Mouse (Mus musculus): ENCODE measurements at regions not wholly inside any gene's neighbourhood (a gene's known extent, or its start where the extent isn't known, plus 50 kb on each side); places are given as distances from the start of the nearest gene placed in this dataset.

DNA sequence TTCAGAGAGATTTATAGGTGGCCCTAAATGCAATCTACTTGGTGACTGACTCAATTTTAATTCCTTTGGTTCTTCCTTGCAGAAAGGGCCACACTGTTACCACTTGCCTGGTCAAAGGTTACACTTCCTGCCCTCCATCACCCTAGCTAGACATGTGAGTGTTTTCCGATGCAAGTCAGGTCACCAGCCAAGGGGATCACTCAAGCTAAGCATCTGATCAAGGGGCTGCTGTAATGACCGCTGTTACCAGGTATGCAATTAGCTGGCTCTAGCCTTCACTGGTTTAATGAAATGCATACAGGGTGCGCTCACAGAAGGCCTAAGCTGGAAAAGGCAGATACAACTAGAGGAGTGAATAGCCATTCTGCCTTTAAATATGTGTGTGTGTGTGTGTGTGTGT lies 105.1 kb downstream of the Mtx2 start:
- in situ Hi-C loops (cut with MboI; ENCODE audit: low pct_unique_long_range_greater_than_20kb in 1 of 2, low sequenced_read_pairs in 2 of 2, unreplicated experiment in 1 of 2): no loop called here

DNA sequence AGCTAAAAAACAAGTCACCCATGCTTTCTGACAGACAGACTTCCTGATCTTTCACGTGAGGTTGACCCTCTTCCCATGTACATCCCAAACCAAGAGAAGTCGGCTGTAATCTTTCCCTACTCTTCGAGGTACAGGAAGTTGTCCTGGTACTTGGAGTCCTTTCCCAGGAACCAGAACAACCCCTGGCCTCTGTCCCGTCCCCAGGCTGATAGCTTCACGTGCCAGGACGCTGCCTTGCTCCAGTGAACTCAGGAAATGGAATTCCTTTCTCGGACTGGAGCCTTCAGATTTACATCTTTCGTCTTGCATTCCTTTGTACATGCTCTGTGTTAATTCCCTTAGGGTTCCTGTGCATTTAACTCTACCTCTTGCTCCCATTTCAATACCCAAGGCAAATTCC lies 107.6 kb downstream of the Mtx2 start:
- in situ Hi-C loops (cut with MboI; ENCODE audit: low pct_unique_long_range_greater_than_20kb in 1 of 2, low sequenced_read_pairs in 2 of 2, unreplicated experiment in 1 of 2): no loop called here

DNA sequence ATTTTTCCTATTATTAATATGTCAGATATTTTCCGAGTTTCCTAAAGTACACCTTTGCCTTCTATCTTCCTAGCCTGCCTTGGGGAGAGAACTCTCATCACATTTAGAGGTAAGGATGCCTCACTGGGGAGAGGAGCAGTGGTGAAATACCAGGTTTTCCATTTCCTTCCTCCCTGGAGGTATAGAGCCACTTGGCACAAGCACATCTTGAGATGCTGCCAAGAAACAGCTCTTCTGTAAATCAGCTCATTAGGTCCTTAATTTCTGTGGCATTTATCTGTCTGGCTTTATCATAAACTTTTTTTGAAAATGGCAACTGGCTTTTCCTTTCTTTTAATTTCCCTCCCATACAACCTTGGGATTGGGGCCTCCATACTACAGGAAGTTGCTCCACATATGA lies 108.2 kb downstream of the Mtx2 start:
- in situ Hi-C loops (cut with MboI; ENCODE audit: low pct_unique_long_range_greater_than_20kb in 1 of 2, low sequenced_read_pairs in 2 of 2, unreplicated experiment in 1 of 2): no loop called here

DNA sequence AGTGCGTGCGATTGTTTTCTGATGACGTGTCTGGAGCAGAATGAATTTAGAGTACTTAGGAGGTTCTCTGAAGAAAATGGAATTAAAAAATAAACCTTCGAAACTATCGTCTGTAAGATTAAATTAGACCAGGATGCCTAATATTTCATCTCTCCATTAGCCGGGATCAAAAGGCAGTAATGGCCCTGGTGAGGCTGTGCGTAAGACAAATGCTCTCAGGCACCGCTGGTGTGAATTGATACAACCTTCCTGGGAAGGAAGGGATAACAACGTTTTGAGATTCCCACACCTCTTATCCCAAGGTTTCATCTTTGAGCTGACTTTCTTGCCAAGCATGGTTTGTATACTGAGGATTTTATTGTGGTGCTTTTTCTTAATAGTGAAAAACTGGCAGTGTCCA lies 113.1 kb downstream of the Mtx2 start:
- in situ Hi-C loops (cut with MboI; ENCODE audit: low pct_unique_long_range_greater_than_20kb in 1 of 2, low sequenced_read_pairs in 2 of 2, unreplicated experiment in 1 of 2): no loop called here

DNA sequence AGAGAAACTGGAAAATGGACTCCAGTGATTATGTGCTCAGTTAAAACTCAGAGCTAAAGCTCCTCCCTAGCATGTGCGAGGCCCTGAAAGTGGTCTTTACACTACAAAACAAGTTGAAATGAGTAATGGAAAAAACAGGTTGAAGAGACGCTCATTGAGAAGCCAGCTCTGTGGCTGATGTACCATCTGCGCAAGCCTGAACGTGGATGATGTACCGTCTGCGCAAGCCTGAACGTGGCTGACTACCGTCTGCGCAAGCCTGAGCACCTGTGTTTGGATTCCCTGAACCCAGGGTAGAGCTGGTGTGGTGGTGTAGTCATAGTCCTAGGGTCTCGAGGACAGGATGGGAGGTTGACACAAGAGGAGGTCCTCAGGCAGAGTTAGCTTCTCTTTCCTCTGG lies 116.4 kb downstream of the Mtx2 start:
- in situ Hi-C loops (cut with MboI; ENCODE audit: low pct_unique_long_range_greater_than_20kb in 1 of 2, low sequenced_read_pairs in 2 of 2, unreplicated experiment in 1 of 2): no loop called here

DNA sequence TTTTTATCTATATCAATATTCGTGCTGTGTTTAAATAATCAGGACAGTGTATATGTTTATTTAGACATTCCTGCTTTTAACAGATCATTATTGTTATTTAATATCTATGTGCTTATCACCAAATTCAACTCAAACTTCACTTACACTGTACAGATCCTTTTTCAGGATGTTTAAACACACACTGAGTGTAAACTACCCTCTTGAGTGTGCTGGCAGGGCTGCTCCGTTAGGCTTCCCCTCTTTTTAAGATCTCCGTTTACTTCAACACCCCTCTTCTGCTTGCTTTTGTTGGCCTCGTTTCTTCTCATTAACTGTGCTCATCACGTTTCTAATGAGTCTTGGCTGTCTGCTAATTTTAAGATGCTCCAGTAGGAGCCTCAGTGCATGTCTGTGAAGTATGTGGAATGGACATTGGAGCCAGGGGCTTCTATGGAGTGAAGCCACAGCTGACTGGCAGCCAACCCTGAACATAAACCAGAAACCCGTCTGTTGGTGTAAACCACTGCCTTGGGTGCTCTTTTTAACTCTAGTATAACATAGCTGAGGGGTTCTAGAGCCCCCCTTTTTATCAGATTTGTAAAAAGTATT lies 117.1 kb downstream of the Mtx2 start:
- in situ Hi-C loops (cut with MboI; ENCODE audit: low pct_unique_long_range_greater_than_20kb in 1 of 2, low sequenced_read_pairs in 2 of 2, unreplicated experiment in 1 of 2): no loop called here

DNA sequence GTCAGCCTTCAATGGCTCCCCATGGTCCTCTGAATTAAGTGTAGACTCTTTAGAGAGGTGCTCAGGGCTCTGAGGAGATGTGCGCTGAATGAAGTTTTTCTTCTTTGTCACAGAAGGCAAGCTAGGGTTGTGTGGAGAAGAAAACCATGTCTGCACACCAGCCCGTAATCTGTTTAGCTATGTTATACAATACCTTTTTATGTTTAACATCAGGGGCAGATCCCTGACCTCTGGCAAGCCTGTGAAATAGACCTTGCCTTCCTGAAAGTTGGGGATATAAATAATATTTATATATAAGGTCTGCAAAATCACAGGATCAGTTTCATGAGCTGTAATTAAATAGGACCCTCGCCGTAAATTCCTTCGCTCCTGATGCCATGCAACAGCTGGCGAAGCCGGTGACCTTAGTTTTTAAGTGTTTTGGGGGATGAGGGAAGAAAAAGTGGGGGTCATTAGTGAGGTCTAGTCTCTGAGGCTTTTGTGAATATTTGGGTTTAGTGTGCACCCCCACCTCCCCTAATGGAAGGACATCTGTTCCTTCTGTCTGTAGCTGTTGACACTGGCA lies 119.7 kb downstream of the Mtx2 start:
- in situ Hi-C loops (cut with MboI; ENCODE audit: low pct_unique_long_range_greater_than_20kb in 1 of 2, low sequenced_read_pairs in 2 of 2, unreplicated experiment in 1 of 2): no loop called here

DNA sequence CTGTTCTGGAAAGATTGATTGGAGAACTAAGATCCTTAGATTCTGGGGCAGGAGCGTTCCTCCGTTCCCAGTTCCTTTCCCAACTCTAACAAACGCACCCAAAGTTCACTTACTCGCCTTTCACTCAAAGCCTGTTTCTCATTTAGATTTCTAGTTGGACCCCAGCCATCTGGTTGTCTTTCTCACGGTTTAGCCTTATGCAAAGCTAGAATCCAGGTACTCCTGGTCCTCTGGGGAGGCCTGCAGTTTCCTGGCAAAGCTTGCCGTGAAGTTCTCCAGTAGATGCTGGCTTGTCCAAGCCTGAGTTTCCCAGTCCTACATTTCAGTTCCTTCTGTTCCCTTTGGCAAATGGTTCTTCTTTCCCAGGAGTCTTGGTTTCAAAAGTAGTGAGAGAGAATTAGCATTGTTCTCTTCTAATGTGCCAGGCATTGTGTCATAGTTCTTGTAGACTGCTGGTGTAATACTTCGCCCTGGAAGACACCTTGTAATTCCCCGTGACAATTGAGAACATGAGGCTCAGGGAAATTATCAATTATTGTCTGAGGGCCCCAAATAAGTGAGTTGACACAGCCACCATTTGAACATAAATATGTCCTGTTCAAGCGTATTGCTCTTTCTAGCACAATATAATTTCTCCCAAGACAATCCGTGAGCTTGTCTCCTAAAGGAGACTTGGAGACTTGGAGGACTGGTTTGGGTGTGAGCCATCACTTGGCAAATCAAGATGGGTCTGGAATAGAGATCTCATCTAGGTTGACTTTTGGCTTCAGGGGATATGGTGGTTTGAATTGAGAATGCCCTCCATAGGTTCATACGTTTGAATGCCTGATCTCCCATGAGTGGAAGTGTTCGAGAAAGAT lies 126.0 kb downstream of the Mtx2 start:
- in situ Hi-C loops (cut with MboI; ENCODE audit: low pct_unique_long_range_greater_than_20kb in 1 of 2, low sequenced_read_pairs in 2 of 2, unreplicated experiment in 1 of 2): no loop called here

DNA sequence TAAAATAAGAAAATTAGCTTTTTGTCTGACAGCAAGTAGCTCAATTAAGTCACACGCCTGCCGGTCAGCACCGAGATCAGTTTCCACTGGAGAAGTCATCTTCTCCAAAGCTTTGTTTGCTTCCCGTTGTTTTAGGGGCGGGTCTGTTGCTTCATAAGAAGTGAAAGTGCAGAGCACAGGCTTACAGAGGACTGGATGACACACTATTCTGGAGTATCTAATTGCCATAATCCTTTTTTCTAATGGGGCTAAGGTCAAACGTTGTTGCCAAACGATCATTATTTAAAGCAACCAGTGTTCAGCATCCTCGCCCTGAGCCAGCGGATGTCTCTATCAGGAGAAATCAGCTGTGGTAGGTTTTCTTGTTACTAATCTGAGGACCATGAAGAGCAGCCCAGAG lies 128.5 kb downstream of the Mtx2 start:
- in situ Hi-C loops (cut with MboI; ENCODE audit: low pct_unique_long_range_greater_than_20kb in 1 of 2, low sequenced_read_pairs in 2 of 2, unreplicated experiment in 1 of 2): no loop called here

DNA sequence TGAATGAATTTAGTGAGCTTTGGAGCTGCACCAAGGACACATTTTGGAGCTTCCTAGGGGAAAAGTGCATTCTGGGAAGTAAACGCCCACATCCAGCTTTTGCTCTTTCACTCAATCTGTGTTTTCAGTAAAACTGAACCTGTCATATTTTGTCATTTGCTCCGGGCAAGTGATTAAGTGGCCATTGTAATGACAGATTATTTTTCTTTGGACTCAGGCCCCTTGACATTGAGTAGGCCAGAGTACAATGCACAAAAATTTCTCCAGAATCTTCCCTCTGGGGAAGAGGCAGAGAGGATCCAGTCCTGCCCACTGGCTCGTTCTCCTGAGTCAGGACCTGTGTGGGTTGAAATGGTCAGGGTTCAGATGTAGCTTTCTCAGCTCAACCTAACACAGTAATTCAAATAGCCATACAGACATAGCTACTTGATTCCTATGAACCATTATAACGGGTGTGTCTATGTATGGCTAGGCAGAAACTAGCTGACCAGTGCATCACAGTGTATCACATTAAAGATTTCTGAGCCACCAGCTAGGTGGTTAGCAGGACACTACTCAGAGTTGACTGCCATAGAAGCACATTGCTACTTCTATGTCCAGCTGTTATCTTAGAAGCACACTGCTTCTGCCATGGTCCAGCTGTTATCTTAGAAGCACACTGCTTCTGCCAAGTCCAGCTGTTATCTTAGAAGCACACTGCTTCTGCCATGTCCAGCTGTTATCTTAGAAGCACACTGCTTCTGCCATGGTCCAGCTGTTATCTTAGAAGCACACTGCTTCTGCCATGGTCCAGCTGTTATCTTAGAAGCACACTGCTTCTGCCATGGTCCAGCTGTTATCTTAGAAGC lies 129.9 kb downstream of the Mtx2 start:
- in situ Hi-C loops (cut with MboI; ENCODE audit: low pct_unique_long_range_greater_than_20kb in 1 of 2, low sequenced_read_pairs in 2 of 2, unreplicated experiment in 1 of 2): no loop called here

DNA sequence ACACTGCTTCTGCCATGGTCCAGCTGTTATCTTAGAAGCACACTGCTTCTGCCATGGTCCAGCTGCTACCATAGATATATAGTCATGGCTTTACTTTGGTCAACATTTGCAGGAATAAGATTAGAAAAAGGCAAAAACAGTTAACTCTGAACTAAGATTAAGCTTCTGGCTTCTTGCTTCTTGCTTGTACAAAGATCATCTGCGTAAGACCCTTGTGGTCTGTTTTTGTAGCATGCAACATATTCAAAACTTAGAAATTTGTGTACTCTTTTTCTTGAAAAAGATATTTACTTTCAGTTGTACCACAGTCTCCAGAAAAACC lies 130.5 kb downstream of the Mtx2 start:
- in situ Hi-C loops (cut with MboI; ENCODE audit: low pct_unique_long_range_greater_than_20kb in 1 of 2, low sequenced_read_pairs in 2 of 2, unreplicated experiment in 1 of 2): no loop called here

DNA sequence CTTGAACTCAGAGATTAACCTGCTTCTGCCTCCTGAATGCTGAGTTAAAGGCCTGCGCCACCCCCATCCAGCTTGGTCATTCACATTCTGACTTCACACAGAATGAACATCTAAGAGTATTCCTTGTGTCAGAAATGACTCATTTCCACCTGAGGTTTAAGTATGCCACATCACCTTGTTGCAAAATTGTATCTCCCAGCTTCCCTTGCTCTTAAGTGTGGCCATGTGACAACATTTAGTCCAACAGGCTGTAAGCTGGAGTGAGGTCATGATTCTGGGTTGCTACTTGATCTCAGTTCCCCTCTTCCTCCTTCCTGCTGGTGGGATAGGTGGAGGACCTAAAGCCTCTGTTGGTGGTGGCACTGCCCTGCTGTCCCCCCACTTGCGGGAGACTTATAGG lies 131.0 kb downstream of the Mtx2 start:
- in situ Hi-C loops (cut with MboI; ENCODE audit: low pct_unique_long_range_greater_than_20kb in 1 of 2, low sequenced_read_pairs in 2 of 2, unreplicated experiment in 1 of 2): no loop called here

DNA sequence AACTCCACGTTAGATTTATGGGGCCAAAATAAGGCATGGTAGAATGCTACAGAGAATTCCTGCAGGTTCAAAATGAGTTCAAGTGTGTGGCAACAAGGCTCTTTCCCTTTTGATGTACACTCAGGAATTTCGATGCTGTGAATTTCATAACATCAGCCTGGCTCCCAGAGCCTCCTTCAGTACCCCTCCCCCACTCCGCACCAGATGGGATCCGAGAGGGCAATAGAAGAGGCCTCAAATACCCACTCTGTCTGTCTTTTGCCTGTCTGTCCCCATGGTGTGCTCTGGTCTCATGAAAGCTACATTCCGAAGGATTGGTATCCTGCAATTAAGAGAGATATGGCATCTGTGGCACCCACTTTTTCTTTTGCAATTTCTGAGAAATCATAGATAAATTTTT lies 134.3 kb downstream of the Mtx2 start:
- in situ Hi-C loops (cut with MboI; ENCODE audit: low pct_unique_long_range_greater_than_20kb in 1 of 2, low sequenced_read_pairs in 2 of 2, unreplicated experiment in 1 of 2): loop anchor here (10.0 kb wide), 2 partner anchors 185 to 265 kb away; partner anchors contain the start of genes Hoxd10 (in 1 of the 2) and Hoxd9 (in 1 of the 2)

DNA sequence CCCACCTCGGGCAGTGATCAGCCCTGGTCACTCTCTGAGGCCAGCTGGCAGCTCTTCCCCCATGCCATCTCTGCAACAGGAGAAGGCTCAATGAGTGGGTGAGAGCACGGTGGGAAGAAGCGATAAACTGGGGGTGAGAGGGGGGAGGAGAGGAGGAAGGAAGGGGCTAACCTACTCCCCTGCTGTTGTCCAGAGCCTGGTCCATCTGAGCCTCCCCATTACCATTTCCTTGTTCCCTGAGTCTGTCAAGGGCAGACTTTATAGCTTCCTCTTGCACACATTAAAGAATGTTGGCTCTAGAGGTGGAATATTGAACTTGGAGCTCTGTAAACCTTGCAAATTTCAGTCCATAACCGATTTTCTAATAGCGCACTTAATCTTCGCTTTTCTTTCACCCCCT lies 136.8 kb downstream of the Mtx2 start:
- in situ Hi-C loops (cut with MboI; ENCODE audit: low pct_unique_long_range_greater_than_20kb in 1 of 2, low sequenced_read_pairs in 2 of 2, unreplicated experiment in 1 of 2): loop anchor here (10.0 kb wide), 2 partner anchors 182 to 268 kb away; partner anchors contain the start of genes Hoxd10 (in 1 of the 2) and Hoxd9 (in 1 of the 2)

DNA sequence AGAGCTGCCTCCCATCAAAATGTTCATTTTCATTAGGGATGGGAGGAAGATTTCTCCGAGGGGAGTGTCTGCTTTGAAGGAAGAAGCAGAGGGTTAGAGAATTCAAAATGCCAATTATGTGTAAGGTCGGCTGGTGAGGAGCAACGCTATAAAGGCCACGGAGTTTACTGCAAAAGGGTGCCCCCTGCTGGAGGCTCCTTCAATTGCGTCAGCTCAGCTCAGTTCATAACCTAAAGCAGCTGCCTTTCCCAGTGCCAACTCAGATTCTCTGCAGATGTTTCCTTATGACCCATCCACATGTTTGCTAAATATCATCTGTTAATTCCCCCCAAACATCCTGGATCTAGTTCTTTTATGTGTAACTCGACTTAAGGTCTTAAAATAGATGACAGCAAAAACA lies 138.8 kb downstream of the Mtx2 start:
- in situ Hi-C loops (cut with MboI; ENCODE audit: low pct_unique_long_range_greater_than_20kb in 1 of 2, low sequenced_read_pairs in 2 of 2, unreplicated experiment in 1 of 2): loop anchor here (10.0 kb wide), 2 partner anchors 180 to 270 kb away; partner anchors contain the start of genes Hoxd10 (in 1 of the 2) and Hoxd9 (in 1 of the 2)

DNA sequence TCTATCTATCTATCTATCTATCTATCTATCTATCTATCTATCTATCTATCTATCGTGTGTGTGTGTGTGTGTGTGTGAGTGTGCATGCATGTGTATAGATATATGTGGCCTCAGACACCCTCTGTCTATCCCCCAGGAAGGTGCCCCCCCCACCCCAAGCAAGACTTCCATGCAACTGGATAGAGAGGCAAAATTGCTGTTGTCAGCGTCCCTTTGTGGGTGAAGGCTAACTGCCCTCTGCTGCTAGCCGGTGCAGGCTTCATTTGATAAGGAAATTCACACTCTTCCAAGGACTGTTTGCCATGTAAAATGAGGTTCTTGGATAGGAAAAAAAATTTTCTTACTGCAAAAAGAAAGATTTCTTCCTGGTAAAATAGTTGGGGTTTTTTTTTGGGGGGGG lies 139.4 kb downstream of the Mtx2 start:
- in situ Hi-C loops (cut with MboI; ENCODE audit: low pct_unique_long_range_greater_than_20kb in 1 of 2, low sequenced_read_pairs in 2 of 2, unreplicated experiment in 1 of 2): loop anchor here (10.0 kb wide), 2 partner anchors 180 to 270 kb away; partner anchors contain the start of genes Hoxd10 (in 1 of the 2) and Hoxd9 (in 1 of the 2)

DNA sequence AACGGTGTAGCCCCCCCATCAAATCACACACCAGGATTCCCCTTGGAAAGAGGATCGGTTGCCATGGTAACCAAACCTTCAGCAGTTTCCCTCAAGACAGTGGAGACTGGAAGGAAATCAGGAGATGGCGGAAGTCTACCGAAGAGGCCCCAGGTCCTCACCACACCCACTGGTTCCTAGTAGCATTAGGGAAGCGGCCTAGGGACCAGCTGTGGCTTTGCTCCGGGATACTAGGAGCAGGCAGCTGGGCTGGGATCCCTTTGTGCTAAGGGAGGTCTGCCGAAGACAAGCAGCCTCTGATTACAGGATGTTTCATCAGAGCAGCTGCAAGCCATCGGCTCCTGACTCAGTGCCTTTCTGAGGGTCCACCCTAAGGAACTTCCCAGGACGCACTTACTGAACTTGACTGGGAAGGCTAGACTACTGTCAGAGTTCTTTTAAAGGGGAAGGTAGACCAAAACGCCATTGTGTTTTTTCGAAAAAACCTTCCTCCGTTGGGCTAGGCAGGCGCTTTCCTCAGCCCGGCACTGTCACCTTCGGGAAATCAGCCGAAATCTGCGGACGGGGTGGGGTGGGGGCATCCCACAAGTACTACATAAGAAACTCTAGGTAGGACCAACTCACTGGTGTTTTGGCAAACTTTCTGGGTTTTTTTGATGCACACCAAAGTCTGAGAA lies 139.9 kb downstream of the Mtx2 start:
- in situ Hi-C loops (cut with MboI; ENCODE audit: low pct_unique_long_range_greater_than_20kb in 1 of 2, low sequenced_read_pairs in 2 of 2, unreplicated experiment in 1 of 2): loop anchor here (10.0 kb wide), 2 partner anchors 179 to 271 kb away; partner anchors contain the start of genes Hoxd10 (in 1 of the 2) and Hoxd9 (in 1 of the 2)

DNA sequence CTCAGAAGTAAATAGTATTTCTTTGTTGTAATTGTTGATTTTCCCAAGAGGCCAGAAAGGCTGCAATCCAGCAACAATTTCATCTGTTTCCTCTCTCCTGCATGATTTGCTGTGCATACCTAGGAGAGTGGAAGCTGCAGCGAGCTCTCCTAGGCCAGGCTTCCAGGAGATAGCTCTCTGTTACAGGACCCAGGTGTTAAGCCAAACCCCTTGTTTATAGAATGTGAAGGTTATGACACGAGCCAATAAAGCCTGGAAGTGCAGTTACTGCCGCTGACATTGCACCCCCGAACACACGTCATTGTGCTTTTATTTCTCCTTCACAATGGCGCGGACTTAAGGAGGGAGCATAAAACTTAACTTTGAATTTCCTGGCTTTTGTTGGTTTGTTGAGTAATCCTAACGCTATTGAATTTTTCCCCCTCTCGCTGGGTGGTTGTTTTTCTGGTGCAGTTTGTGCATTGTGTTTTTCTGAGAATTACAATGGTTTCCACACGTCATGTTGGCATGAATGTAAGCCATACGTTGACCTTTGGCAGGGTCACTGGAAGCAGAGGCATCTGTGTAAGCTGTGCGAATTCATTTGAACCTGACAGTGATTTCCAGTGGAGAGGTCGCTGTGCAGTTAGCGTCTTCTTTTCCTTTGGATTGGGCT lies 145.1 kb downstream of the Mtx2 start:
- in situ Hi-C loops (cut with MboI; ENCODE audit: low pct_unique_long_range_greater_than_20kb in 1 of 2, low sequenced_read_pairs in 2 of 2, unreplicated experiment in 1 of 2): no loop called here
